Mouse (Mus musculus) liver, embryonic 11.5 days (tissue): ENCODE data around the gene Zfp536. TPM values are rescaled to one million over a fixed set of nuclear protein-coding genes. Genes with fewer than 3 reads are reported as not detected.

Experiments used
- ATAC-seq: fragments of 200-750 bp; cut with Nextera tagmentation; replicated peaks from 2 replicates; pipeline ENCODE4 v1.8.0; 2017; ENCODE audit warnings: moderate number of reproducible peaks, mild to moderate bottlenecking, moderate TSS enrichment, moderate library complexity; ENCODE audit not compliant: low FRiP score
- DNase-seq: peaks from one replicate; pipeline ENCODE4 v3.0.0-alpha.2; 2017; ENCODE audit warnings: low spot score
- H3K27ac ChIP-seq: fragments of 300-500 bp; sonication (generic); 2 replicates; pipeline ENCODE4 v1.5.1; 2014; ENCODE audit warnings: mild to moderate bottlenecking, low read depth, low read length, control low read depth
- H3K27me3 ChIP-seq: fragments of 300-500 bp; sonication (generic); replicated peaks from 2 replicates; pipeline ENCODE4 v1.6.1; 2014; ENCODE audit warnings: low read length, mixed read lengths; ENCODE audit not compliant: control insufficient read depth, insufficient read depth
- H3K36me3 ChIP-seq: fragments of 300-500 bp; sonication (generic); 2 replicates; pipeline ENCODE4 v1.6.1; 2014; ENCODE audit warnings: mild to moderate bottlenecking, low read length, moderate library complexity, mixed read lengths; ENCODE audit not compliant: control insufficient read depth, insufficient read depth
- H3K4me1 ChIP-seq: fragments of 300-500 bp; sonication (generic); replicated peaks from 2 replicates; pipeline ENCODE4 v1.6.1; 2014; ENCODE audit warnings: low read length, mixed read lengths; ENCODE audit not compliant: control insufficient read depth, insufficient read depth
- H3K4me2 ChIP-seq: fragments of 300-500 bp; sonication (generic); 2 replicates; pipeline ENCODE4 v1.6.1; 2014; ENCODE audit warnings: mild to moderate bottlenecking, control low read depth, moderate library complexity
- H3K4me3 ChIP-seq: fragments of 300-500 bp; sonication (generic); 2 replicates; pipeline ENCODE4 v1.5.1; 2014; ENCODE audit warnings: low read depth, low read length, control low read depth
- H3K9ac ChIP-seq: fragments of 300-500 bp; sonication (generic); 2 replicates; pipeline ENCODE4 v1.6.1; 2014; ENCODE audit warnings: low read depth, low read length, control low read depth
- H3K9me3 ChIP-seq: fragments of 300-500 bp; sonication (generic); 2 replicates; pipeline ENCODE4 v1.6.1; 2016; ENCODE audit warnings: low read length, inconsistent platforms, mixed read lengths; ENCODE audit not compliant: control insufficient read depth
- WGBS: fragments of 180-500 bp; shearing (Covaris S2); extraction: QIAGEN DNeasy Blood & Tissue Kit; methylation state at CpG from one replicate; pipeline ENCODE4 v1.1.7; 2014; 5-methylcytosine and 5-hydroxymethylcytosine counted together
- polyA plus RNA-seq: library from polyadenylated mRNA; unstranded; fragments of >200 nt; fragmentation: Nextera tagmentation; extraction: Ambion mirVana; gene quantifications from 2 replicates; pipeline ENCODE4 v1.2.1, GENCODE M21; 2014

The Zfp536 gene
- polyA plus RNA-seq, 1 experiment from 2014 or later: 0.86 TPM

DNA sequence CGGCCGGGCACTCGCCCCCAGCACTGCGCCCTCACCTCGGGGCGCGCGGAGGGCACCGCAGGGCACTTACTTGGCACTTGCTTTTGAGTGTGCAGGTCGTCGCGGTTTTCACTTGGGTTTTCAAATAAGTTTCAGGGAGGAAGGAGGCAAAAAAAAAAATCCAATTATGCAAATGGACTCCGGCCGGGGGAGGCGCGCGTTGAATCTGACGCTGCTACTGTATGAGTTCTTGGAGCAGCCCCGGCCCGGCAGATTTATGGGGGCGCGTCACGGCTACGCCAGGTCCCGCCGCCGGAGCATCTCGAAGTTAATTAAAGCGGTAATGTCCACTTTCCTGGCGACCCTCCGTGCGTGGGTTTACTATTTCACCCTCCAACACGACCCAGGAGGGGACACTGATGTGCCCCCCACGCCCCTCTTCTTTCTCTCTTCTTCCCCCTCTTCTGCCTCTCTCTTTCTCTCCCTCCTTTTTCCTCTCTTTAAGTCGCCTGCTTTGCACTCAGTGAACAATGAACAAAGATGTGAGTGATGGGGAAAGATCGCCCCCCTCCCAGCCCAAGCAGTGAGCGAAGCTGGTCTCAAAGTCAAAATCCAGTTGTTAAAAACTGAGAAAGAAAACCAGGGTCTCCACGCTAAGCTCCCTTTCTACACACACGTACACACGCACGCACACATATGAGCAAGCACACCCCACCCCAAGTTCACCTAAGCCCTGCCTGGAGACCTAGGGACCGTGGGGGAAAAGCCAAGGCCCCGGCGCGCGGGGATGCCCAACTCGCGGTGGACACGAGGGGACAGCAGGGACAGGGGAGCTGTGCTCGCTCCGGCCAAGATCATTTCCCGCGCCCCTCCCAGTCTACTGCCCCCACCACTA lies 3.7 kb downstream of the Zfp536 start:
- 2% methylated on average over 53 of the region's 53 CpGs for WGBS
- Histone ChIP-seq H3K27ac (no peak overlapping the region), H3K4me3 (peak overlapping the region; percentile 41), H3K27me3 (peaks cover 82% of the 10 kb centered on the region), H3K36me3 (no peaks in the 10 kb centered on the region), H3K9ac (no peak overlapping the region), H3K9me3 (no peaks in the 10 kb centered on the region), H3K4me1 (no peaks in the 10 kb centered on the region), H3K4me2 (peak overlapping the region; percentile 65)
- no peak; the same call in 1 of the 2 replicates for ATAC-seq
- peak; percentile 44 for DNase-seq

- H3K9ac ChIP-seq: no peak overlapping the region
- no peaks in the 10 kb centered on the region for H3K4me1 ChIP-seq
- peaks cover 75% of the 10 kb centered on the region for H3K27me3 ChIP-seq
- H3K4me2 ChIP-seq: peak overlapping the region; percentile 65
- ATAC-seq: no peak
- DNase-seq: no peak
- whole genome bisulfite sequencing: 1% methylated on average over 28 of the region's 28 CpGs
- peak overlapping the region; percentile 41 for H3K4me3 ChIP-seq
- no peaks in the 10 kb centered on the region for H3K9me3 ChIP-seq
- H3K27ac ChIP-seq: no peak overlapping the region
- H3K36me3 ChIP-seq: no peaks in the 10 kb centered on the region
Measured at GRCm38 (mm10) chr7:37769004-37769403, 4.4 kb downstream of the Zfp536 start.

- Histone ChIP-seq H3K27ac (no peak overlapping the region), H3K36me3 (no peaks in the 10 kb centered on the region), H3K4me2 (peak overlapping the region; percentile 65; the same call in 1 of the 2 replicates), H3K9ac (no peak overlapping the region), H3K4me3 (no peak overlapping the region), H3K27me3 (peaks cover 69% of the 10 kb centered on the region), H3K9me3 (no peaks in the 10 kb centered on the region), H3K4me1 (no peaks in the 10 kb centered on the region)
- DNase-seq (no peak), ATAC-seq (no peak)
- 5% methylated on average over 10 of the region's 10 CpGs for WGBS
Measured at GRCm38 (mm10) chr7:37768310-37768940, 5.0 kb downstream of the Zfp536 start.

GRCm38 (mm10) chr7:37758886-37759285 lies 14.6 kb downstream of the Zfp536 start:
- Histone ChIP-seq H3K4me2 (no peak overlapping the region), H3K36me3 (no peaks in the 10 kb centered on the region), H3K9ac (no peak overlapping the region), H3K9me3 (no peaks in the 10 kb centered on the region), H3K4me3 (no peak overlapping the region), H3K4me1 (no peaks in the 10 kb centered on the region), H3K27me3 (peaks cover 3% of the 10 kb centered on the region; the same call in 1 of the 2 replicates), H3K27ac (no peak overlapping the region)
- no peak for ATAC-seq
- no peak for DNase-seq
- WGBS: 73% methylated on average over 5 of the region's 5 CpGs

GRCm38 (mm10) chr7:37753024-37753423 lies 20.4 kb downstream of the Zfp536 start:
- ATAC-seq: no peak
- no peak overlapping the region for H3K4me3 ChIP-seq
- no peaks in the 10 kb centered on the region for H3K27me3 ChIP-seq
- H3K36me3 ChIP-seq: no peaks in the 10 kb centered on the region
- H3K4me2 ChIP-seq: no peak overlapping the region
- H3K9ac ChIP-seq: no peak overlapping the region
- H3K9me3 ChIP-seq: no peaks in the 10 kb centered on the region
- no peak overlapping the region for H3K27ac ChIP-seq
- WGBS: 67% methylated on average over 1 of the region's 1 CpGs
- no peak for DNase-seq
- H3K4me1 ChIP-seq: no peaks in the 10 kb centered on the region

GRCm38 (mm10) chr7:37746133-37746761 lies 27.2 kb downstream of the Zfp536 start:
- H3K4me2 ChIP-seq: no peak overlapping the region
- no peak for DNase-seq
- ATAC-seq: no peak

GRCm38 (mm10) chr7:37743350-37743749 lies 30.1 kb downstream of the Zfp536 start:
- no peaks in the 10 kb centered on the region for H3K27me3 ChIP-seq
- H3K4me2 ChIP-seq: no peak overlapping the region
- no peaks in the 10 kb centered on the region for H3K9me3 ChIP-seq
- DNase-seq (no peak), ATAC-seq (no peak)
- no peak overlapping the region for H3K27ac ChIP-seq
- H3K36me3 ChIP-seq: no peaks in the 10 kb centered on the region
- no peak overlapping the region for H3K9ac ChIP-seq
- H3K4me1 ChIP-seq: no peaks in the 10 kb centered on the region
- WGBS: 63% methylated on average over 8 of the region's 8 CpGs
- H3K4me3 ChIP-seq: no peak overlapping the region

More at GRCm38 (mm10) chr7:37746133-37746761, 27.2 kb downstream of the Zfp536 start:
- H3K27me3 ChIP-seq: no peaks in the 10 kb centered on the region
- no peaks in the 10 kb centered on the region for H3K36me3 ChIP-seq
- H3K4me3 ChIP-seq: no peak overlapping the region
- no peaks in the 10 kb centered on the region for H3K4me1 ChIP-seq
- H3K9ac ChIP-seq: no peak overlapping the region
- 48% methylated on average over 13 of the region's 13 CpGs for WGBS
- H3K9me3 ChIP-seq: no peaks in the 10 kb centered on the region
- H3K27ac ChIP-seq: no peak overlapping the region

DNA sequence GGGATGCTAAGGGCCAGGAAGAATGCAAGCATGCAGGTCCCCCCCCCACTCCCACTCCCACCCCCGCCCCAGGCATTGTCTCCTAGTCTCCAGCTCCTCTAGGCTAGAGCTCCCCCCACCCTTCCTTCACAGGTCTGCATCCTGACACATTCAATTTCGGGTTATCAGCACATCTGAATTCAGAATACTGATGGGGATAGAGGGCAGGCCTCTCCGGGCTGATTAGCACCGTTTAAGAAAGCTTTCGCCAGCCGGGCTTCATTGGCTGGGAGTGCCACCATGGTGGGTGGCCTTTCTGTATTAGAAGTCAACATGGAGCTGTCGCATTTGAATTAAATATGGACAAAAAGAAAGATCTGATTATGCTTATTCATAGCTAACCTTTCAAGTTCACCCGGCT lies 36.2 kb downstream of the Zfp536 start:
- H3K9ac ChIP-seq: no peak overlapping the region
- 39% methylated on average over 8 of the region's 8 CpGs for WGBS
- no peaks in the 10 kb centered on the region for H3K27me3 ChIP-seq
- H3K4me1 ChIP-seq: no peaks in the 10 kb centered on the region
- H3K4me3 ChIP-seq: no peak overlapping the region
- H3K4me2 ChIP-seq: no peak overlapping the region
- DNase-seq (no peak), ATAC-seq (no peak)
- H3K27ac ChIP-seq: no peak overlapping the region
- no peaks in the 10 kb centered on the region for H3K36me3 ChIP-seq
- no peaks in the 10 kb centered on the region for H3K9me3 ChIP-seq
